Mouse (Mus musculus): ENCODE measurements at regions not wholly inside any gene's neighbourhood (a gene's known extent, or its start where the extent isn't known, plus 50 kb on each side); places are given as distances from the start of the nearest gene placed in this dataset.

GRCm38 (mm10) chr10:19187716-19188081 is 168.6 kb upstream of the Olig3 start:
- no peak for ATAC-seq (ENCODE audit: extremely low read depth, insufficient number of reproducible peaks, low FRiP score, low TSS enrichment)
- Histone ChIP-seq H3K4me1 (peaks cover 19% of the 10 kb centered on the region), H3K4me3 (peak overlapping the region; percentile 39), H3K27me3 (replicated peaks) (peaks cover 14% of the 10 kb centered on the region), H3K27ac (replicated peaks) (no peak overlapping the region), H3K9me3 (no peaks in the 10 kb centered on the region), H3K4me2 (peak overlapping the region; percentile 64), H3K36me3 (no peaks in the 10 kb centered on the region), H3K9ac (peak overlapping the region; percentile 73)
- WGBS, result 59% methylated on average over 4 of the region's 4 CpGs

GRCm38 (mm10) chr10:19187084-19187615 is 169.2 kb upstream of the Olig3 start:
- H3K4me1 ChIP-seq, result peaks cover 16% of the 10 kb centered on the region
- H3K9me3 ChIP-seq, result no peaks in the 10 kb centered on the region
- no peak for ATAC-seq (ENCODE audit: extremely low read depth, insufficient number of reproducible peaks, low FRiP score, low TSS enrichment)
- H3K4me2 ChIP-seq, result no peak overlapping the region
- 85% methylated on average over 2 of the region's 2 CpGs for WGBS
- H3K9ac ChIP-seq, result no peak overlapping the region
- no peaks in the 10 kb centered on the region for H3K36me3 ChIP-seq
- H3K4me3 ChIP-seq, result no peak overlapping the region
- peaks cover 14% of the 10 kb centered on the region for H3K27me3 ChIP-seq (replicated peaks)
- H3K27ac ChIP-seq (replicated peaks), result no peak overlapping the region

- H3K9ac ChIP-seq, result peak overlapping the region; percentile 79
- H3K27ac ChIP-seq (replicated peaks), result no peak overlapping the region
- H3K4me2 ChIP-seq, result peak overlapping the region; percentile 72
- peaks cover 14% of the 10 kb centered on the region for H3K27me3 ChIP-seq (replicated peaks)
- H3K36me3 ChIP-seq, result no peaks in the 10 kb centered on the region
- no peak for ATAC-seq (ENCODE audit: extremely low read depth, insufficient number of reproducible peaks, low FRiP score, low TSS enrichment)
- peaks cover 13% of the 10 kb centered on the region for H3K4me1 ChIP-seq
- WGBS, result 7% methylated on average over 18 of the region's 18 CpGs
- peak overlapping the region; percentile 51 for H3K4me3 ChIP-seq
- no peaks in the 10 kb centered on the region for H3K9me3 ChIP-seq
Observed at GRCm38 (mm10) chr10:19185790-19186581, 170.3 kb upstream of the Olig3 start.

- H3K27ac ChIP-seq (replicated peaks), result no peak overlapping the region
- no peak overlapping the region for H3K4me2 ChIP-seq
- H3K36me3 ChIP-seq, result no peaks in the 10 kb centered on the region
- H3K27me3 ChIP-seq (replicated peaks), result peaks cover 14% of the 10 kb centered on the region
- ATAC-seq (ENCODE audit: extremely low read depth, insufficient number of reproducible peaks, low FRiP score, low TSS enrichment), result no peak
- H3K4me3 ChIP-seq, result no peak overlapping the region
- H3K9ac ChIP-seq, result no peak overlapping the region
- no peaks in the 10 kb centered on the region for H3K9me3 ChIP-seq
- H3K4me1 ChIP-seq, result peaks cover 13% of the 10 kb centered on the region
- 86% methylated on average over 7 of the region's 7 CpGs for WGBS
Observed at GRCm38 (mm10) chr10:19184886-19185285, 169.4 kb upstream of the Tnfaip3 start.

GRCm38 (mm10) chr10:19177895-19178294 is 162.4 kb upstream of the Tnfaip3 start:
- peaks cover 19% of the 10 kb centered on the region for H3K9me3 ChIP-seq
- H3K27me3 ChIP-seq (replicated peaks), result no peaks in the 10 kb centered on the region
- H3K4me1 ChIP-seq, result no peaks in the 10 kb centered on the region
- 80% methylated on average over 5 of the region's 5 CpGs for WGBS
- H3K4me2 ChIP-seq, result no peak overlapping the region
- no peak for ATAC-seq (ENCODE audit: extremely low read depth, insufficient number of reproducible peaks, low FRiP score, low TSS enrichment)
- no peak overlapping the region for H3K4me3 ChIP-seq
- H3K9ac ChIP-seq, result no peak overlapping the region
- no peaks in the 10 kb centered on the region for H3K36me3 ChIP-seq
- no peak overlapping the region for H3K27ac ChIP-seq (replicated peaks)

- ATAC-seq (ENCODE audit: extremely low read depth, insufficient number of reproducible peaks, low FRiP score, low TSS enrichment), result no peak
- no peak overlapping the region for H3K27ac ChIP-seq (replicated peaks)
- no peak overlapping the region for H3K4me2 ChIP-seq
- no peak overlapping the region for H3K9ac ChIP-seq
- WGBS, result 41% methylated on average over 2 of the region's 2 CpGs
- no peaks in the 10 kb centered on the region for H3K4me1 ChIP-seq
- H3K36me3 ChIP-seq, result no peaks in the 10 kb centered on the region
- peaks cover 19% of the 10 kb centered on the region for H3K9me3 ChIP-seq
- H3K4me3 ChIP-seq, result no peak overlapping the region
- no peaks in the 10 kb centered on the region for H3K27me3 ChIP-seq (replicated peaks)
Observed at GRCm38 (mm10) chr10:19177414-19177813, 162.0 kb upstream of the Tnfaip3 start.

GRCm38 (mm10) chr10:19176249-19176648 is 160.8 kb upstream of the Tnfaip3 start:
- Histone ChIP-seq H3K27ac (replicated peaks) (no peak overlapping the region), H3K9me3 (peaks cover 19% of the 10 kb centered on the region), H3K27me3 (replicated peaks) (no peaks in the 10 kb centered on the region), H3K4me1 (no peaks in the 10 kb centered on the region), H3K9ac (no peak overlapping the region), H3K4me3 (no peak overlapping the region), H3K4me2 (no peak overlapping the region), H3K36me3 (no peaks in the 10 kb centered on the region)
- ATAC-seq (ENCODE audit: extremely low read depth, insufficient number of reproducible peaks, low FRiP score, low TSS enrichment), result no peak
- 87% methylated on average over 3 of the region's 3 CpGs for WGBS

- no peak for ATAC-seq (ENCODE audit: extremely low read depth, insufficient number of reproducible peaks, low FRiP score, low TSS enrichment)
- 74% methylated on average over 3 of the region's 3 CpGs for WGBS
- Histone ChIP-seq H3K27me3 (replicated peaks) (no peaks in the 10 kb centered on the region), H3K9me3 (peaks cover 19% of the 10 kb centered on the region), H3K9ac (no peak overlapping the region), H3K4me3 (no peak overlapping the region), H3K4me2 (no peak overlapping the region), H3K4me1 (peaks cover 34% of the 10 kb centered on the region), H3K36me3 (no peaks in the 10 kb centered on the region), H3K27ac (replicated peaks) (no peak overlapping the region)
Observed at GRCm38 (mm10) chr10:19171834-19172233, 156.4 kb upstream of the Tnfaip3 start.

- Histone ChIP-seq H3K9me3 (peaks cover 16% of the 10 kb centered on the region), H3K27me3 (replicated peaks) (no peaks in the 10 kb centered on the region), H3K4me3 (no peak overlapping the region), H3K36me3 (no peaks in the 10 kb centered on the region), H3K27ac (replicated peaks) (peak overlapping the region; percentile 63), H3K4me2 (peak overlapping the region; percentile 37), H3K9ac (no peak overlapping the region), H3K4me1 (peaks cover 40% of the 10 kb centered on the region)
- ATAC-seq (ENCODE audit: extremely low read depth, insufficient number of reproducible peaks, low FRiP score, low TSS enrichment), result no peak
- 16% methylated on average over 4 of the region's 4 CpGs for WGBS
Observed at GRCm38 (mm10) chr10:19170596-19170995, 155.1 kb upstream of the Tnfaip3 start.

GRCm38 (mm10) chr10:19169272-19169671 is 153.8 kb upstream of the Tnfaip3 start:
- no peak overlapping the region for H3K27ac ChIP-seq (replicated peaks)
- 0 out of 2 replicates have a peak, but pooled peaks cover 3% of the 10 kb centered on the region for H3K9me3 ChIP-seq
- H3K4me1 ChIP-seq, result peaks cover 40% of the 10 kb centered on the region
- ATAC-seq (ENCODE audit: extremely low read depth, insufficient number of reproducible peaks, low FRiP score, low TSS enrichment), result no peak
- H3K27me3 ChIP-seq (replicated peaks), result no peaks in the 10 kb centered on the region
- WGBS, result 80% methylated on average over 2 of the region's 2 CpGs
- H3K9ac ChIP-seq, result no peak overlapping the region
- no peaks in the 10 kb centered on the region for H3K36me3 ChIP-seq
- H3K4me3 ChIP-seq, result no peak overlapping the region
- H3K4me2 ChIP-seq, result no peak overlapping the region

GRCm38 (mm10) chr10:19168362-19168761 is 152.9 kb upstream of the Tnfaip3 start:
- Histone ChIP-seq H3K36me3 (no peaks in the 10 kb centered on the region), H3K4me3 (no peak overlapping the region), H3K27me3 (replicated peaks) (no peaks in the 10 kb centered on the region), H3K4me1 (peaks cover 40% of the 10 kb centered on the region), H3K4me2 (peak overlapping the region; percentile 58; the same call in 1 of the 2 replicates), H3K9me3 (no peaks in the 10 kb centered on the region), H3K9ac (no peak overlapping the region), H3K27ac (replicated peaks) (peak overlapping the region; percentile 79)
- WGBS, result 68% methylated on average over 5 of the region's 5 CpGs
- no peak for ATAC-seq (ENCODE audit: extremely low read depth, insufficient number of reproducible peaks, low FRiP score, low TSS enrichment)
